Mouse (Mus musculus) spleen, postnatal 4 days (tissue): ENCODE data around the gene Col7a1.

Experiments
- DNase-seq, 2 experiments: peaks; one replicate each; pipeline ENCODE4 v3.0.0; 2022; ENCODE audit warnings: low spot score in 2 of 2

Gene Col7a1

GRCm38 (mm10) chr9:108985710-108986109, 32.3 kb downstream of the Col7a1 start, which contains the start of gene Ucn2:
TSS of gene Ucn2 (plus strand) at chr9:108986010.
- no peak for DNase-seq

- DNase-seq = no peak
These were observed 34.4 kb downstream of the Col7a1 start for GRCm38 (mm10) chr9:108987704-108988350.

GRCm38 (mm10) chr9:108989802-108990461, 36.5 kb downstream of the Col7a1 start:
- DNase-seq = no peak

GRCm38 (mm10) chr9:108990462-108990820, 37.1 kb downstream of the Col7a1 start:
- DNase-seq = no peak

- peak; percentile 92 to 93 for DNase-seq
These were observed 38.2 kb downstream of the Col7a1 start, which contains the start of gene Pfkfb4 for GRCm38 (mm10) chr9:108991428-108992084. TSS of gene Pfkfb4 (plus strand) at chr9:108991778.

- DNase-seq = no peak
These were observed 38.7 kb downstream of the Col7a1 start for GRCm38 (mm10) chr9:108992085-108992469.

- no peak for DNase-seq
These were observed 39.4 kb downstream of the Col7a1 start for GRCm38 (mm10) chr9:108992620-108993361.

GRCm38 (mm10) chr9:108996411-108996810, 43.0 kb downstream of the Col7a1 start:
- DNase-seq = no peak

- no peak for DNase-seq
These were observed 45.1 kb downstream of the Col7a1 start for GRCm38 (mm10) chr9:108998287-108999166.

- no peak for DNase-seq
These were observed 45.8 kb downstream of the Col7a1 start for GRCm38 (mm10) chr9:108999167-108999526.

GRCm38 (mm10) chr9:109000726-109001125, 47.3 kb downstream of the Col7a1 start:
- peak; percentile 62 to 83 for DNase-seq

- peak; percentile 56 to 80 for DNase-seq
These were observed 49.8 kb downstream of the Col7a1 start for GRCm38 (mm10) chr9:109003201-109003600.

- no peak for DNase-seq
These were observed 53.8 kb downstream of the Col7a1 start for GRCm38 (mm10) chr9:109007025-109007780.

- DNase-seq = no peak
These were observed 54.7 kb downstream of the Col7a1 start for GRCm38 (mm10) chr9:109008081-109008480.

GRCm38 (mm10) chr9:109008994-109009635, 55.7 kb downstream of the Col7a1 start:
- no peak for DNase-seq

GRCm38 (mm10) chr9:109009636-109010315, 56.4 kb downstream of the Col7a1 start:
- DNase-seq = no peak

GRCm38 (mm10) chr9:109010316-109010690, 56.9 kb downstream of the Col7a1 start:
- DNase-seq = no peak

- no peak for DNase-seq
These were observed 62.0 kb downstream of the Col7a1 start for GRCm38 (mm10) chr9:109015397-109015796.

- peak in 1 of 2 experiments; percentile 53 for DNase-seq
These were observed 63.7 kb downstream of the Col7a1 start for GRCm38 (mm10) chr9:109016973-109017604.
